30 mouse cellular contexts compared by ENCODE assay signal in the genomic region with DNA sequence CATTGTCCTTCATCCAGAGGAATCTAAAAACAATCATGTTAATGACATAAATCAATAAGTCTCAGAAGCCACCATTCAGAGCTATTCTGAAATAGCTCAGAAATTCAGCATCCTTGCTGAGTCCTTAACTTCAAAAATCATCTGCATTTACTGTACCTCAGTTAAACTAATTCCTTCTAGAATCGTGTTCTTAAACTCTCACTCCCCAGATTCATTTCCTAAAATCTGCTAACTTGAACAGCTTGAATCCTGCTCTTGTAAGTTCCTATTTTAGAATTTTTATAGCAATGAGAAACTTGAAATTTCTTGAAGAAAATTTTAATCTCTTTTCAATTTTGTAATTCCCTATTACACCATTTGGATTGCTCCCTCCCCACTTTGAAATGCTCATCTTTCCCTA. TPM values are rescaled to one million over a fixed set of nuclear protein-coding genes. Genes with fewer than 3 reads are reported as not detected.
"Had no signal": no experiment of that assay in that cellular context is flagged by ENCODE, and none has a peak within 500 bp of the region (broad histone marks: within the 10 kb centered on the region; RNA-seq: fewer than 3 reads in every experiment).

No protein-coding gene starts in this region.

- H3K27ac ChIP-seq: gastrocnemius, adult 2 months; heart, embryonic 10.5 days; hindbrain, embryonic 10.5 days; hindbrain, embryonic 12.5 days; hindbrain, embryonic 14.5 days; intestine, embryonic 15.5 days; kidney, embryonic 15.5 days; kidney, postnatal 0 days; limb, embryonic 13.5 days; limb, embryonic 15.5 days; liver, embryonic 12.5 days; liver, embryonic 14.5 days had no signal

- H3K9ac ChIP-seq: heart, embryonic 12.5 days; hindbrain, embryonic 12.5 days; hindbrain, embryonic 14.5 days; intestine, embryonic 15.5 days; kidney, embryonic 15.5 days; limb, embryonic 13.5 days; limb, embryonic 15.5 days; liver, embryonic 12.5 days; liver, embryonic 14.5 days had no signal

- H3K4me3 ChIP-seq: gastrocnemius, adult 2 months; heart, embryonic 10.5 days; heart, embryonic 12.5 days; hindbrain, embryonic 10.5 days; hindbrain, embryonic 12.5 days; intestine, embryonic 15.5 days; kidney, embryonic 15.5 days; limb, embryonic 13.5 days; limb, embryonic 15.5 days; liver, embryonic 12.5 days had no signal

- H3K4me1 ChIP-seq: heart, embryonic 10.5 days; heart, embryonic 12.5 days; hindbrain, embryonic 10.5 days; hindbrain, embryonic 12.5 days; intestine, embryonic 15.5 days; kidney, embryonic 15.5 days; limb, embryonic 13.5 days; limb, embryonic 15.5 days; liver, embryonic 12.5 days had no signal

- H3K9me3 ChIP-seq: heart, embryonic 10.5 days; heart, embryonic 12.5 days; hindbrain, embryonic 10.5 days; hindbrain, embryonic 12.5 days; intestine, embryonic 15.5 days; kidney, embryonic 15.5 days; limb, embryonic 13.5 days; limb, embryonic 15.5 days; liver, embryonic 12.5 days had no signal

- DNase-seq: gastrocnemius, adult 2 months; gastrocnemius, postnatal 10 days; gastrocnemius, postnatal 25 days; heart, adult 18-20 months; heart, postnatal 10 days; heart, postnatal 4 days; kidney, adult 18-20 months; kidney, adult 9 months; kidney, postnatal 14 days; kidney, postnatal 36 days; layer of hippocampus, adult 9-11 months; layer of hippocampus, postnatal 36 days; left cerebral cortex, postnatal 4 days had no signal

- ATAC-seq: hindbrain, embryonic 16.5 days; inflammation-experienced regulatory T-cells, adult 6 months; intestine, embryonic 15.5 days; intestine, postnatal 0 days; liver, embryonic 12.5 days had no signal

- H3K4me2 ChIP-seq: heart, embryonic 12.5 days; hindbrain, embryonic 12.5 days; hindbrain, embryonic 14.5 days; intestine, embryonic 15.5 days; kidney, embryonic 15.5 days; limb, embryonic 13.5 days; limb, embryonic 15.5 days; liver, embryonic 12.5 days had no signal

- H3K36me3 ChIP-seq: heart, embryonic 10.5 days; heart, embryonic 12.5 days; hindbrain, embryonic 10.5 days; hindbrain, embryonic 12.5 days; intestine, embryonic 15.5 days; kidney, embryonic 15.5 days; limb, embryonic 13.5 days; limb, embryonic 15.5 days; liver, embryonic 12.5 days had no signal

- H3K27me3 ChIP-seq: heart, embryonic 12.5 days; hindbrain, embryonic 12.5 days; intestine, embryonic 15.5 days; kidney, embryonic 15.5 days; limb, embryonic 13.5 days; limb, embryonic 15.5 days; liver, embryonic 12.5 days had no signal

RNA-seq across cellular contexts. Expression of a gene that starts 52.6 kb away (rescaled TPM):
- total RNA-seq: gastrocnemius, adult 2 months; gastrocnemius, postnatal 25 days; granulocyte monocyte progenitor cell, adult 5-6 weeks; liver, adult 2 months had no signal
- polyA plus RNA-seq: inflammation-experienced regulatory T-cells, adult 6 months; liver, adult 2 months; liver, embryonic 12.5 days; liver, embryonic 14.5 days had no signal
